ENCODE assay signal across 18 mouse cellular contexts in genomic region chr5:141886006-141886405, GRCm38 (mm10).
A peak's percentile ranks its signal among the peaks of the same experiment; 100 is the strongest.
DNase-seq lines count a peak whose midpoint lies in the region; ATAC-seq lines count a peak whose summit lies in the region.
"Had no signal": no experiment of that assay in that cellular context is flagged by ENCODE, and none has a peak within 500 bp of the region (broad histone marks: within the 10 kb centered on the region; RNA-seq: fewer than 3 reads in every experiment).

No protein-coding gene starts in this region.

- ATAC-seq in forebrain, embryonic 12.5 days (ENCODE audit: low FRiP score) = no peak
- no peak for ATAC-seq in limb, embryonic 12.5 days (ENCODE audit: insufficient number of reproducible peaks, insufficient read depth, low FRiP score, low TSS enrichment, low read depth)
- ATAC-seq in forebrain, embryonic 14.5 days = peak; percentile 44; the same call in 1 of the 2 replicates

- H3K9ac ChIP-seq in forebrain, embryonic 12.5 days = no peak overlapping the region
- no peak overlapping the region for H3K9ac ChIP-seq in limb, embryonic 12.5 days (replicated peaks)
- H3K9ac ChIP-seq in forebrain, embryonic 14.5 days (ENCODE audit: low read length) = no peak overlapping the region; the same call in 1 of the 2 replicates
- H3K9ac ChIP-seq: limb, embryonic 13.5 days; liver, embryonic 15.5 days had no signal

- 58% methylated on average over 10 of the region's 10 CpGs for WGBS in forebrain, embryonic 12.5 days
- 72% methylated on average over 10 of the region's 10 CpGs for WGBS in forebrain, embryonic 10.5 days
- WGBS in limb, embryonic 12.5 days = 83% methylated on average over 10 of the region's 10 CpGs
- 91% methylated on average over 10 of the region's 10 CpGs for WGBS in limb, embryonic 10.5 days
- 50% methylated on average over 10 of the region's 10 CpGs for WGBS in forebrain, embryonic 14.5 days

- DNase-seq in forebrain, embryonic 10.5 days (ENCODE audit: extremely low spot score, low spot score) = no peak
- no peak for DNase-seq in limb, embryonic 10.5 days (ENCODE audit: low spot score)
- DNase-seq in forebrain, embryonic 14.5 days (ENCODE audit: low spot score) = peak; percentile 50
- DNase-seq in layer of hippocampus, adult 9-11 months = peak; percentile 20
- no peak for DNase-seq in urinary bladder, postnatal 25 days (ENCODE audit: low spot score)
- no peak for DNase-seq in urinary bladder, adult 2 months (ENCODE audit: low spot score)
- DNase-seq: adrenal gland, postnatal 10 days; cerebellum, postnatal 25 days; gastrocnemius, postnatal 10 days; heart, postnatal 14 days; lung, postnatal 10 days; thymus, postnatal 36 days had no signal

- H3K9me3 ChIP-seq in forebrain, embryonic 12.5 days = no peaks in the 10 kb centered on the region
- no peaks in the 10 kb centered on the region for H3K9me3 ChIP-seq in forebrain, embryonic 10.5 days
- no peaks in the 10 kb centered on the region for H3K9me3 ChIP-seq in limb, embryonic 12.5 days
- H3K9me3 ChIP-seq in limb, embryonic 10.5 days (replicated peaks) = no peaks in the 10 kb centered on the region
- H3K9me3 ChIP-seq in forebrain, embryonic 14.5 days (replicated peaks; ENCODE audit: control insufficient read depth, low read length) = no peaks in the 10 kb centered on the region
- H3K9me3 ChIP-seq: limb, embryonic 13.5 days; liver, embryonic 15.5 days had no signal

- no peak overlapping the region for H3K4me2 ChIP-seq in forebrain, embryonic 12.5 days
- H3K4me2 ChIP-seq in limb, embryonic 12.5 days = no peak overlapping the region
- H3K4me2 ChIP-seq in forebrain, embryonic 14.5 days (ENCODE audit: low read length) = no peak overlapping the region
- H3K4me2 ChIP-seq: limb, embryonic 13.5 days; liver, embryonic 15.5 days had no signal

- peaks cover 4% of the 10 kb centered on the region; the same call in 1 of the 2 replicates for H3K27me3 ChIP-seq in forebrain, embryonic 12.5 days
- H3K27me3 ChIP-seq in forebrain, embryonic 10.5 days (ENCODE audit: poor library complexity, severe bottlenecking) = no peaks in the 10 kb centered on the region
- H3K27me3 ChIP-seq in limb, embryonic 12.5 days = no peaks in the 10 kb centered on the region
- no peaks in the 10 kb centered on the region for H3K27me3 ChIP-seq in limb, embryonic 10.5 days (ENCODE audit: low read depth, poor library complexity, severe bottlenecking)
- H3K27me3 ChIP-seq in forebrain, embryonic 14.5 days (replicated peaks; ENCODE audit: control insufficient read depth, insufficient read depth, low read length) = no peaks in the 10 kb centered on the region
- H3K27me3 ChIP-seq: CH12.LX; limb, embryonic 13.5 days; liver, embryonic 15.5 days had no signal

- no peak overlapping the region for H3K4me3 ChIP-seq in forebrain, embryonic 12.5 days (replicated peaks)
- H3K4me3 ChIP-seq in forebrain, embryonic 10.5 days = no peak overlapping the region
- H3K4me3 ChIP-seq in limb, embryonic 12.5 days (replicated peaks) = no peak overlapping the region
- no peak overlapping the region for H3K4me3 ChIP-seq in limb, embryonic 10.5 days
- H3K4me3 ChIP-seq in forebrain, embryonic 14.5 days (ENCODE audit: low read depth, low read length) = no peak overlapping the region
- H3K4me3 ChIP-seq: limb, embryonic 13.5 days; liver, embryonic 15.5 days had no signal

- peak overlapping the region; percentile 46; the same call in 1 of the 2 replicates for H3K27ac ChIP-seq in forebrain, embryonic 12.5 days
- H3K27ac ChIP-seq in forebrain, embryonic 10.5 days = no peak overlapping the region
- 0 out of 2 replicates have a peak overlapping the region, but pooled peaks have one; percentile 20 for H3K27ac ChIP-seq in limb, embryonic 12.5 days
- H3K27ac ChIP-seq in limb, embryonic 10.5 days = no peak overlapping the region
- 0 out of 2 replicates have a peak overlapping the region, but pooled peaks have one; percentile 39 for H3K27ac ChIP-seq in forebrain, embryonic 14.5 days (ENCODE audit: low read depth, low read length)
- H3K27ac ChIP-seq: kidney, postnatal 0 days; limb, embryonic 13.5 days; liver, embryonic 15.5 days had no signal

- peaks cover 37% of the 10 kb centered on the region for H3K4me1 ChIP-seq in forebrain, embryonic 12.5 days
- H3K4me1 ChIP-seq in forebrain, embryonic 10.5 days = peaks cover 42% of the 10 kb centered on the region
- H3K4me1 ChIP-seq in limb, embryonic 12.5 days (replicated peaks) = peaks cover 12% of the 10 kb centered on the region; the same call in 1 of the 2 replicates
- H3K4me1 ChIP-seq in limb, embryonic 10.5 days = peaks cover 14% of the 10 kb centered on the region
- H3K4me1 ChIP-seq in forebrain, embryonic 14.5 days (ENCODE audit: control insufficient read depth, insufficient read depth, low read length) = peaks cover 15% of the 10 kb centered on the region
- H3K4me1 ChIP-seq: limb, embryonic 13.5 days; liver, embryonic 15.5 days had no signal

- no peaks in the 10 kb centered on the region for H3K36me3 ChIP-seq in forebrain, embryonic 12.5 days (replicated peaks)
- no peaks in the 10 kb centered on the region for H3K36me3 ChIP-seq in forebrain, embryonic 10.5 days (replicated peaks)
- H3K36me3 ChIP-seq in limb, embryonic 12.5 days = no peaks in the 10 kb centered on the region
- H3K36me3 ChIP-seq in limb, embryonic 10.5 days = no peaks in the 10 kb centered on the region
- no peaks in the 10 kb centered on the region for H3K36me3 ChIP-seq in forebrain, embryonic 14.5 days (ENCODE audit: control insufficient read depth, insufficient read depth, low read length)
- H3K36me3 ChIP-seq: limb, embryonic 13.5 days; liver, embryonic 15.5 days had no signal

Comparison
In these comparisons a context has a peak if more than half of its experiments do, and no peak if none do; other contexts are left out.
1. H3K27ac ChIP-seq: peak in forebrain, embryonic 12.5 days (single experiment), limb, embryonic 12.5 days (single experiment) and forebrain, embryonic 14.5 days (single experiment); none in forebrain, embryonic 10.5 days (single experiment) and limb, embryonic 10.5 days (single experiment).
2. DNase-seq: peak in forebrain, embryonic 14.5 days (single experiment) and layer of hippocampus, adult 9-11 months (single experiment); none in forebrain, embryonic 10.5 days (single experiment), limb, embryonic 10.5 days (single experiment), urinary bladder, postnatal 25 days (single experiment) and urinary bladder, adult 2 months (single experiment).